Mouse (Mus musculus) retina, postnatal 1 day (tissue): ENCODE results near the gene Cntn5.

Experiments used
- DNase-seq: peaks from one replicate; pipeline ENCODE4 v3.0.0-alpha.2; 2012

Gene Cntn5

DNA sequence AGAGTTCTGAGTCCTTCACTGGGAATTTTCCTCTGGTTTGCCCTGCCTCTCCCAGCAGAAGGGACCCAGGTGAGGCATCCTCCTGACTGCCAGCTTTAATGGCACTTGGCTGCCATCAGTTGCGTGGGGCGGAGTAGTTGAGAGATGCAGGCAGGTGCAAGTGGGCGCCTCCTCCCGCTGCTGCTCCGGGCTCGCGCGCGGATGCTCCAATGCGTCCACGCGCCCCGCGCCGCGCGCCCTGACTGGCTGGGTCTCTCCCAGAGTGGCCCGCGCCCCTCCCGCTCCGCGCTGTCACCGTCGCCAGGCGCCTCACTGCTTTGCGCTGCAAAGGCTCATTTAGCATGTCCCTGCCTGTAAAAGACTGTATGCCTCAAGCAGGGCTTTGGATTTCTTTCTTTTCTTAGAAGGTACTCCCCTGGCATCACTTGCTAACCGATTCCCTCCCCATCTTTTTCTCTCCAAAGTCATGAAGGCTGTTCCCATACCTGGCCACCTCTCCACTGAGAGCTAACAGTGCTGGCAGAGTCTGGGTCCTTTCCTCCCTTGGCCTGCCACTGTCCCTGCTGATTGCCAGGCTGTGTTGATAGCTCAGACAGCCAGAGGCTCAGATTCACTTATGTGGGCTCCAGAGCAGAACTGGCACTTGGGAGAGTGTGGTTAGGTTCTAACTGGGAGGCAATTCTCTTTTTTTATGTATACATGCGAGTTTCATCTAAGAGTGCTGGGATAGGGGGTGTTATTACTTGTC, at the start of gene Cntn5:
Cntn5 (minus strand) TSS at position 160 of the 748 bp plus-strand sequence.
- DNase-seq: peak; percentile 64

DNA sequence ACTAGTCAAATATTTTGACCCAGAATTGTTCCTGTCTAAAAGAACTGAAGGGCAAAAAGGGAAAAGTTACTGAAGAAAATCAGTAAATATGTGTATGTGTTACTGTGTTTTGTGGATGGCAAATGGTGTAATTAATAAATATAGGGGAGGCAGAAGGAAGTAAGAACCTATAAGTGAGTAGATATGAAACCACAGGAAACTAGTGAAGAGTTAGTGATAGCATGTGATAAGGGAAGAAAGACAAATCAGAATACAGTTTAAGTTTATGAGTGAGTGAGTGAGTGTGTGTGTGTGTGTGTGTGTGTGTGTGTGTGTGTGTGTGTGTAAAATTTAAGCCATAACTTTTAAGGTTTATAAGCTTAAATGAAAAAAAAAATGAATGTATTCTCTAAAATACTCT, 45.9 kb upstream of the Cntn5 start:
- no peak for DNase-seq

DNA sequence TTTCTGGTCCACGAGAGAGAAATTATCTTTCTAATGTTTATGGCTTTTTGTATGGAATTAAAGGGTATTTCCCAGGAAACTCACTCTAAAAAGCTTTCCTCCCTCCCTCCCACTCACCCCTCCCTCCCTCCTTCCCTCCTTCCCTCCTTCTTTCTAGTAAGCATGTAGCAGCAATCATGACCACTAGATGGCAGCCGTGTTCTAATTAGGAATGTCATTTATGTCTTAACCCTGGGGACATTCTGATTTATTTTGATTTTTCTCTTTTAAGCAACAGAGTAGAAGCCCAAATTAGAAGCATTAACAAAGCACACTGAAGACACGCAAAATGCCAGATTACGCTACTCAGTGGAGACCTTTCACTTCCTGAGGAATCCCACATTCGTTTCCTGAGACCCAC, 5.0 kb upstream of the Cntn5 start:
- DNase-seq: peak; percentile 81

DNA sequence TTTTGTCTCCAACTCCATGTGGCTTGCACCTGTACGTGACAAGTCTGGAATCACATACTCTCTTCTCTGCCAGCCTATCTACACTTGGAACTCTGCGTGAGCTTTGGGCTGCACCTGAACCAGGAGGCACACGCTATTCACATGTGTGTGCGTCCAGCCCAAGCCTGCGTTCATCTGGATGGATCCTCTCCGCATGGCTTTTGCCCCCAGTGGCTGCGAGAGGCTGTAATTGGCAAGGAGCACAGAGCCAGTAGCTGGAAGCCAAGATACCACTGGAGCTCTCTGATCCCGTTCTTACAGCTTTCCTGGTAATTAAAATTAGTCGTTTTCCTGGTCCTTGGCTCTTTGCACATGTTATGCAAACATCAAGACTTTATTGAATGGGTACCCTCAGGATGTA, 1.1 kb upstream of the Cntn5 start:
- no peak for DNase-seq

DNA sequence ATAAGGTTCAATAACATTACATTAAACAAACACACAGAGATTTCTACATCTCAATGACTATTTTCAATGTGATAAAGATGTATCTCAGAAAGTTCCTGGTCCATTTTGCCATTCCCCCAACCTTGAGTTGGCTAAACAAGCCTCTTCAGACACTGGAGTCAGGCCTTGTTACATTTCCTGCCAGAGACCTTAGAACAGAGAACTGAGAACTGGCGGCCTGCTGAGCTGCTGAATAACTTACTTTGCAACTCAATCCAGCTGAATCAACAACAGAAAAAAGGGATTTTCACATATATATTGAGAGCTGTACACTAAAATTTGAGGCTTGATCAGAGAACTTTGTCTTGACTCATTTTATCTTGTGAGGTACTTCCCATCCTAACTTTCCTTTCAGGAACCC, 24.8 kb downstream of the Cntn5 start:
- no peak for DNase-seq

DNA sequence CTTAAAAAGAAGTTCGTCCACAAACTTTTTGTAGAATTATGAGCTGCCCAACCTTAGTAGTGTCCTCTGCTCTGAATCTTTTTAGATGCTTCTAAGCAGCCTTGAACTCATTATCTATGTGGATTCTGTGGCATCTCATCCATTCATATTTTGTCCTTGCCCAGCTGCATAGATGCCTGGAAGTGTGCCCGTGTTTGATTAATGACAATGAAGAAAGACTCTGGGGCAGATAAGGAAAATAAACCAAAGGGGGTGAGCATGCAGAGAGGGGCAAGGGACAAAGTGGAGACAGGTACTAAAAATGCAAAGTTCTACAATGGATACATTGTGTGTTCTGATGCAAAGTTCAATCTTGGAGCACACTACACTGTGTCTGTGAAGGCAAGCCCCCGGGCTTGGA, 30.7 kb downstream of the Cntn5 start:
- DNase-seq: no peak

DNA sequence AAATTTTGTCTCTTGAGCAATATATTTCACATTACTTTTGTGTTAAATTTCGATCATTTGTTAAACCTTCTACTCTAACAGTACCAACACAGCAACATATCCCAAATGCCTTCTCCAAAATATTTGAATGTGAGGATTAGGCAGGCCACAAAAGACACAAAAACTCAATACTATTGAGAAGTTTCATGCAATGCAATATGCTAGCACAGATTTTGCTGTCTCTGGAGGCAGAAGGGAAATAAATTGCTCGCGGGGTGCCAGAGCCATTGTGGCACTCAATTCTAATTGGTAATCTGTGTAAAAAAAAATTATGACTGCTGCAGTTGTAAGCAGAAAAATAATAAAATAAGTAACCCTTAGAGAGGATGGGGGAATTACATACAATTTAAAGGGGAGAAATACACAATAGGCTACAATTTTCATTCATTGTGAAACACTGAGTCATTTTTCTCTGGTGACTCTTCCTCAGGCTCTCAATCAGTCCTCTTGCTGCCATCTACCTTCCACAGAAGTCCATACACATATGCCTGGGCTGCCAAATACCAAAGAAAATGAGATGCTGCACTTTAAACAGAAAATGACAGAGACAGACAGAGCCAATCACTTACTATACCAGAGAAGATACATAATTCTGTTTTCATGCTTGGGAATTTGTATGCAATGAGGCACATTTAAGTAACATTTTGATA, 48.2 kb downstream of the Cntn5 start:
- DNase-seq: no peak

DNA sequence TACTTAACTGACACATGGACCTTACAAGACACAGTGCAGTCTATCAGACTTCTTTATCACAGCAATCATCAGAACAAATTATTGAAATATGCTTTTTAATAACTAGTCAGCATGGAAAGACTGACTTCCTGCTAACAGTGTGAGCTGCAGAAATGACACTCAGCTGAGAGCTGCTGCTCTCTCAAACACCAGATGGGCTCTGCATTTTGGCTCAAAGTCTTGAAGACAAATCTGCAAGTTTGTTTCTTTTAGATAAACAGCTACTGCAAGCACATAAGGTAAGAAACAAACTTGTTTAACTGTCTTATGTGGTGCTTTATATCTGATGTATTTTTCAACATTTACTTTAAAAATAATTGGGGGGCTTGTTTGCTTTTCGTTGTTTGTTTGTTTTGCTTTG, 87.9 kb downstream of the Cntn5 start:
- DNase-seq: no peak

DNA sequence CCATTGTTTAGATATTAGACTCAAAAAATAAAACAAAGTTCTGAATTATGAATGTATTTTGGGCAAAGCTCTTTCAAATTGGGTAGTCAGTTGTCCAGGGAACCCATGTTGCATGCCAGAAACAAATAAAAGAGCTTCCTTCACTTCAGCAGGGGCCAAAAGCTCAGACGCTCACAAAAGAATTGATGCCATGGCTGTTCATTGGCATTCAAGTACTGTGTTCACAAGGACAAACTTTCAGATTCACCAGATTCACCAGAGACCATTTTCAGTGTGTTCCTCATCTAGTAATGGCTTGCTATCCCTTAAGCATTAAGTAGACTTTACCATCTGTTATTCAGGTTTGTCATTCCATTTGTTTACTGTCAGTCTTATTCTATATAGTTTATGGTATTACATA, 107.4 kb downstream of the Cntn5 start:
- no peak for DNase-seq

DNA sequence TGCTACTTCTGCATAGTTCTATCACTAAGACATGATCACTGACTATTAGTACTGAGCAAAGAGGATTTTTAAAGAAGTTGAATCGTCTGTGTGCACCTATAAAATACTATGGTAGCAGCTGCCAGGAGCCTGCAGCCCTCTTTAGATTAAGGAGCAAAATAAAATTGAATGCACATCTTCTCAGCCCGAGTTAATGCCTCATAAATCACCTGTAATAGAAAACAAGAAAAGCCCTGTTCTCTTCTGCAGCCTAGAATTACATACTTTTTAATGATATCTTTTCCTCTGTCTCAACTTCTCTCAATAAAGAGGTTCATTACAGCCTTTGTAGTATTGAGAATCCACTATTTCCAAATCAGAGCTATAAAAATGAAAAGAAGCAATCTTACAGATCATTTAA, 109.5 kb downstream of the Cntn5 start:
- DNase-seq: no peak

DNA sequence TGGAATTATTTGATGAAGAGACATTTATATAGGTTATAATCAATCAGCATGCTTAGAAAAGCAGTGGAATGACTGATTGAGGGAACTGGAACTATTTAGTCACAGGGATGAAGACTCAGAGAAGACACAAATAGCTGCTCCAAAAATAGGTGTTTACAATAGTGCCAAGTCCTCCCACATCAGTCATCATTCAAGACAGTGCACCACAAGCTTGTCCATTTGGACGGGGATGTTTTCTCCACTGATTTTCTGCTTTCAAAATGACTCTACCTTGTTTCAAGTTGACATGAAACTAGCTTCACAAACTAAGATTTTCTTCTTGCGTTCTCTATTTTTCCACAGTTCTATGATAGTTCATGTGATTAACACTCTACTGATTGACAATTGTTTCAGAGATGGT, 172.7 kb downstream of the Cntn5 start:
- DNase-seq: no peak

DNA sequence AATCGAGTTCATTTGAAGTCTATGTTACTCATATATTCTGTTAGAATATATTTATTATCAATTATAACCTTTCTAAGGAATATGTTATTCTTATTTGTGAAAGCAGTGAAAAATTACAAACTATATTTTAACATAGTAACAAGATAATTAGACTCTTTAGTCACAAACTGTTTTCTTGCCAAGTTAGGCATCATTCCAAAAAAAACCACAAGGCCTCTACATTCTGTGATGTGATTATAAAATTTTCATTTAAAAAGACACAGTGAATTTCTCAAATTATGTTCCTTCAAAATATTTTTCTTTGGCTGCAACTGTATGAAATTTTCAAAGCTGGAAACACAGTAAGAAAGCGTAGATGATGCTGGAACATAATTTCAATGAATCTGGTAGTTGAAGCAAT, 180.4 kb downstream of the Cntn5 start:
- no peak for DNase-seq

DNA sequence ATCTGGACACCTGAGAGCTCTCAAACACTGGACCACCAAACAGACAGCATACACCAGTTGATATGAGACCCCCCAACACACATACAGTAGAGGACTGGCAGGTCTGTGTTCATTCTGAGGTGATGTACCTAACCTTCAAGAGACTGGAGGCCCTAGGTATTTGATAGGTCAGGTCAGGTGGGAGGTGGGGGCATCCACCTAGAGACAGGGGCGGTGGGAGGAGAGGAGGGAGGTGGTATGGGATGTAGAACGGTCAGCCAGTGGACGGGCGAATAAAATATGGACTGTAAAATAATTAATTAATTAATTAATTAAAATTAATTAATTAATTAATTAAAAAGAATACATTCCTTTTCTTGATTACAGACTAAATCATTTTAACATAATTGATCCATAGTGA, 182.5 kb downstream of the Cntn5 start:
- no peak for DNase-seq

DNA sequence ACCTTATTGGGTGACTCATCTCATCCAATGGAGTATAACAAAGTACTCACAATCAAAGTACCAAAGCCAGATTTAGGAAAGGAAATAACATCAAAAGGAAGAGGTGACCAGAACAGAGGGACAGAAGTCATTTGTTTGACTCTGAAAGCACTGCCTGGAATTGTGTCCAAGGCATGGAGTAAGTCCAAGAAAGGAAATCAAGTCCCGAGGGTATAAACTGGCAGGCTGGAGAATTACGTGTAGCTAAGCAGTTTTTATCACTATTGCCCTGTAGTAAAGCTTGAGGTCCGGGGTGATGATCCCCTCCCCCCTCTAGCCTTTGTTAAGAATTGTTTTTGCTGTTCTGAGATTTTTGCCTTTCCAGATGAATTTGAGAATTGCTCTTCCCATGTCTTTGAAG, 185.6 kb downstream of the Cntn5 start:
- no peak for DNase-seq

DNA sequence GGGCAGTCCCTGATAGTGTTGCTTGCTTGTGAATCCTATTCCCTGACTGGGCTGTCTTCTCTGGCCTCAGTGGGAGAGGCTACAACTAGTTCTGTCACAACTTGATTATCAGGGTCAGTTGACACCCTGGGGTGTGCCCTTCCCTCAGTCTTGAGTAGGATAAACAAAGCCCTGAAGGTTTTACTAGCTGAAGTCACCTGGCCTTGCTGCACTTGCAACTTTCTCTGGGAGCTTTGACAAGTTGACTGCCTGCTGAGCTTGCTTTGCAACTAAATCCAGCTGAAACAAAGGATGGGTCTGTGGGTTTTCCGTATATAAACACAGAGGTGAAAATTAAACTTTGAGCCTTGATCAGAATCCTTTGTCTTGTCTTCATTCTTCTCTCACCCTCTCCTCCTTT, 190.9 kb downstream of the Cntn5 start:
- DNase-seq: no peak

DNA sequence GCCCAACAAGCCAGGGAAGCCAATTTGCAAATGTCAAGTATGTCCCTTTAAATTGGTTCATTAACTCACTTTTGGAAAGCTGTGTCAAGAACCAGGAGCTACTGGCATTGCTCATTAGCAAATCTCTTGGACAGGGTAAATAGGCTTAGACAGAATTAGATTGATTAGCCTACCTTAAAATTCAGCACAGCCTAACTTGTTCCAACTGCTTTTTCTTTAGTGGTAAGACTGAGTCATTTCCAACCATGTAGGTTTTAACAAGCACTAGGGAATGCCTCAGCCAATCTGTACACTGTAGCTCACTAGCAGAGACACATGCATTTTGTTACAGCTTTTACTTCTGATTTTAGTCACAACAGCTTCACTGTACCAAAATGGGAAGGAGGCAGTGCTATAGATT, 222.9 kb downstream of the Cntn5 start:
- no peak for DNase-seq

DNA sequence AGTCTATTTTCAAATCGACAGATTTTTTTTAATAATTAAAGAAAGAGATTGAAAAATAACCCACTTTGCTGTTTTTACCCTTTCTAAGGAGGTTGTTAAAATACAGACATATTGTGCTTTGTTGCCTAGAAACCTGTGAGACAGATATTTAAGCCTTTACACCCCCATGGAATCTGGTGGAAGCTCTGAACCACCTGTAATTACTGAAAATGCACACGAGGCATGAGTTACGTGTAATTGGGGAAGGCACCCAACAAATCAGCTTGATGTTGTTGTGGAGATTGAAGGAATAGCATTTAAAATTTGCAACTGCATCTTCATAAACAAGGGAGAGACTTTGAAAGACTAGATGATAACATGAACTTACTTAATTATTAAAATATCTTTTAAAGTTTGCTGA, 223.4 kb downstream of the Cntn5 start:
- DNase-seq: no peak

DNA sequence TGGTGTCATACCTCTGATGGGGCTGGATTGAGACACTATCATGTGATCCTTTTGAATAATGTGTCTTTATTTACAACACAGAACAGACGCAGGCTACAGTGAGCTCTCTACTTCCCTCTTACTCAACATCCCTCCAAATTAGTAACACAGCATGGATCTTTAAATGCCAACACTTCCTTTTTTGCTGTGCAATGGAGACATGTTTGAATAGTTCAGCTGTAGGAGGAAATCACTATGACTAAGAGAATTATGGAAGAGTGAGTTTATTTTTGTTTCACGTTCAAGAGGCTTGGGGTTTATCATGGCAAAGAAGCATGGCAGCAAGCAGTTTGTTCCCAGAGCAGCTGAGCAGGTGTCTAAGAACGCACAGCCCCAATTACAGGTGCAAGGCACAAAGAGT, 235.9 kb downstream of the Cntn5 start:
- DNase-seq: no peak

DNA sequence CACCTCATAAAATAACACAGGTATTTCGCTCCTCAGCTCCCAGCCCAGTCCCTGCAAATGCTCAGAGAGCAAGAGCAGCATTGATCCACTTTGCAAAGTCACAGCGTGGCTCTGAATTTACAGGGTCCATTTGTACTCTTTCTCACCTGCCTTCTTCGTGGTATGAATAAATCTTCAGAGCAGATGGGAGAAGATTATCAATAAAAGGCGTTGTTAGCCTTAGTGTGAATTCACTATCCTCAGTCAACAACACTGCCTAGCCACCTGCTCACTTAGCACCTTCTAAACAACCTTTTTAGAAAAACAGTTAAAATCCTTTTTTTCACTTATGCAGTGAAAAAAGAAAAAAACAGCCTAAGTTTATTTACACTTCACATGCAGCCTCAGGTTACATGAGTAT, 237.1 kb downstream of the Cntn5 start:
- DNase-seq: no peak

DNA sequence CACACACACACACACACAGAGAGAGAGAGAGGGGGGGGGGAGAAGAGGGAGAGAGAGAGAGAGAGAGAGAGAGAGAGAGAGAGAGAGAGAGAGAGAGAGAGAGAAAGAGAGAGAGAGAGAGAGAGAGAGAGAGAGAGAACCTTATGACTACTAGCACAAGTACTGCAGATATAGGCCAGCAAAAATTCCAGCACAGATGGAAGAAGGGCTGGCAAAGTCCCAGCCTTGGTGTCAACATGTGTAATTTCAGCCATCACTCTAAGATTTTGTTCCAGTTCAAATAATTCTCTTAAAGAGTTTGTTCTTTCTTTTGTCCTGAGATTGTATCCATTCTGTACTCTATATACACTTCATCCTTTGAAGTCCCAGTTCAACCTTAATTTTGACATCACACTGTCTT, 238.8 kb downstream of the Cntn5 start:
- no peak for DNase-seq

DNA sequence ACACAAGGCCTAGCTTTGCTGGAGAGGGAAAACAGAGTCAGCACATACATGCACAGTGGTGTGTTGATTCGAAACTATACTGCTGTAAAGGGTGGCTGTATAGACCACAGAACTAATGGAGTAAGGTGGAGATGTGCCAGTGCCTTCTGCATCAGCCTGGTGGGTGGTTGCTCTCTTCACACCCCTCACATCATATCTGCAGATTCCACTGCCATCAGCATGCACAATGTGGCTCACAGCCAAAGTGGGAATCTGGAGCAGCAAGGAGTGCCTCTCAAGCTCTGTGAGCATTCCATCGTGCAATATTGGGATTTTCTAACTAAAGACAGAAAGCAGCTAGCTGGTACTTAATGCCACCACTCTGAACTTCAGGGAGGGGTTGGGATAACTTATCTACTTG, 241.5 kb downstream of the Cntn5 start:
- peak; percentile 7 for DNase-seq

DNA sequence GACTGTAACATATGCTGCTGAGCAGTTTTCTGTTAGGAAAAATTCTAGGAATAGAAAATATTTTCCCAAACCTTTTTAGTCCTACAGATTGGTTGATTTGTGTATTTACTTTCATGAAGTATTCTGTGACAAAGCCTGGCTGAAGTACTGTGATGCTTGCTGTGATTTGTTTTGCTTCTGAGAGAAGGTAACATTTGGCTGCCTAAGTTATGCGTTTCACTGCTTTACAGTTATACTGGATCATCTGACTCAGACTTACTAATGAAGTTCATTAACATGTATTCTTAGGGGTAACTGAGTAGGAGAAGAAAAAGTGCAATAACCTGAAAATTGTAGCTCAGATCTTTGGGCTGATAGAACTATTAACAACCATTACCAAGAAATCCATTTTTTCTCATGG, 245.1 kb downstream of the Cntn5 start:
- DNase-seq: no peak

DNA sequence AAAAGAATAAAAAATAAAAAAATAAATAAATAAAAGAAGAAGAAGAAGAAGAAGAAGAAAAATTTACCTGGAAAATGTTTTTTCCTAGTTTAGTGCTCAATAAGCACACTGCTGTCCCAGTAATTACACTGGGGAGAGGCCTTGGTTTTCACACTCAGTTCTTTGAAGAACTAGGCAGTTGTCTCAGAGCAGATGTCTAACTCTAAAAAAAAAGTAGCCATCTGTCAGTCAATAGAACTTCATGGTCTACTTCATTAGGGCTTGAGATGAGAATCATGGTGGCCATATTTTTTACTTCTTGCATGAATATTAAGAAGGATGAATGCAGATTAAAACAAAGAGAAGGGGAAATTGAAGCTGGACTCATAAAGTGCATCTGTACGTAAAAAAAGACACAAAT, 246.5 kb downstream of the Cntn5 start:
- no peak for DNase-seq

DNA sequence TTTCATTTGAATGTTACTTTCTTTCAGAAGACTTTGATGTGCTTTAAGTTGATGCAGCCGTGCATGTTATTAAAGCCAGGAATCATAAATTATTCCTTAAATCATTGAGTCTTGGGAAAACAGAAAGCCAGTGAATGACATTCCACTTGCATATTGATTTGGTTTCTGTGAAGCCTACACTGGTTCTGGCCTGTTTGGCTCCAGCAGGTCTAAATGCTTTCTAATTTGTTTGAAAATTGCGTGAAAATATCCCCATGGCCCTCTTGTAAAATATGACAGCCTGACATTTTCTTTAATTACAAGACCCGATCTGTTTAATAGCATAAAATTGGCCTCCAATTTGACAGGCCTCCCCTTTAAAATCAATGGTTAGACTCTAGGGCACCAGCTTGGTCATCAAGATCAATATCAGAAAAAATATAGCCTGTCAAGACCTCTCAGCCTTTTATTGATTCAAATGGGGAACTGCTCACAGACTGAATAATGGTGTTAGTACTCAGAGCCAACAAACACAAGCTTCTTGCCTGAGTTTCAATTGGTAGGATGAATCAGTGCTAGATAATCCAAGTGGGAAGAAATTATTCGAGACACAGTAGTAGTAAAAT, 247.3 kb downstream of the Cntn5 start:
- DNase-seq: no peak

DNA sequence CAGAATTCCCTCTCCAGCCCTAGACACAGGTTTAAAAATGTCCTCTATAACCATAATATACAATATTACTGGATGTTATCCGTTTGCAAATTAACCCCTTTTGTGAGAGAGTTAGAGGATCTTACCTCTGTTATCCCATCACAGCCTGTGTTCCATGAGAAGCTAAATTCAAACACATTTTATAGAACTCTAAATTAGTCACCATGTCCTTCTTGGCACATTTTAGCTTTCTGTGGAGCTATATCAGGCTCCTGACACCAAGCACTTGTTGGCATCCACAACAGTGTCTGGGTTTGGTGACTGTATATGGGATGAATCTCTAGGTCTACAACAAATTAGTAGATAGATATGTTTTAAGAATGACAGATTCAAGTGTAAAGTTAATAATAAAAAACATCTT, 253.9 kb downstream of the Cntn5 start:
- DNase-seq: no peak
